Mouse (Mus musculus): ENCODE data around the gene Fam243. TPM values are rescaled to one million over a fixed set of nuclear protein-coding genes. Genes with fewer than 3 reads are reported as not detected.

Fam243 gene
- polyA plus RNA-seq (2011; ENCODE audit: insufficient read depth, insufficient read length, low replicate concordance, missing spikeins): not detected in 2 replicates

GRCm38 (mm10) chr16:92321341-92321740, at the start of gene Fam243:
TSS of gene Fam243 (minus strand) at chr16:92321441.
- TF ChIP-seq POLR2A (IDR thresholded peaks at IDR 0.05; ENCODE audit: borderline replicate concordance, control insufficient read depth, low read depth, low read length) (no peak), CTCF (IDR thresholded peaks at IDR 0.05; ENCODE audit: control insufficient read depth, insufficient read depth, low read length) (no peak)

GRCm38 (mm10) chr16:92369260-92369659, 48.0 kb upstream of the Fam243 start:
- WGBS: 50% methylated on average over 2 of the region's 2 CpGs
- TF ChIP-seq POLR2A (IDR thresholded peaks at IDR 0.05; ENCODE audit: borderline replicate concordance, control insufficient read depth, low read depth, low read length): no peak
- no peak for TF ChIP-seq CTCF (IDR thresholded peaks at IDR 0.05; ENCODE audit: control insufficient read depth, insufficient read depth, low read length)
- no peaks in the 10 kb centered on the region for H3K4me1 ChIP-seq (ENCODE audit: control insufficient read depth, insufficient read depth, low read length)

More at GRCm38 (mm10) chr16:92321341-92321740, at the start of gene Fam243:
- Histone ChIP-seq H3K4me3 (replicated peaks; ENCODE audit: control insufficient read depth, low read depth, low read length) (no peak within 1 kb of the TSS), H3K27ac (ENCODE audit: control insufficient read depth, insufficient read depth, low read depth, low read length, poor library complexity) (no peak within 1 kb of the TSS), H3K4me1 (ENCODE audit: control insufficient read depth, insufficient read depth, low read length) (no peaks in the 10 kb centered on the region)
- WGBS: 82% methylated on average over 8 of the region's 8 CpGs

GRCm38 (mm10) chr16:92365477-92365876, 44.2 kb upstream of the Fam243 start:
- no peaks in the 10 kb centered on the region for H3K4me1 ChIP-seq (ENCODE audit: control insufficient read depth, insufficient read depth, low read length)
- no peak overlapping the region for H3K27ac ChIP-seq (ENCODE audit: control insufficient read depth, insufficient read depth, low read depth, low read length, poor library complexity)
- no peak for TF ChIP-seq POLR2A (IDR thresholded peaks at IDR 0.05; ENCODE audit: borderline replicate concordance, control insufficient read depth, low read depth, low read length)
- no peak for TF ChIP-seq CTCF (IDR thresholded peaks at IDR 0.05; ENCODE audit: control insufficient read depth, insufficient read depth, low read length)
- H3K4me3 ChIP-seq (replicated peaks; ENCODE audit: control insufficient read depth, low read depth, low read length): no peak overlapping the region
- WGBS: 81% methylated on average over 7 of the region's 7 CpGs

More at GRCm38 (mm10) chr16:92369260-92369659, 48.0 kb upstream of the Fam243 start:
- no peak overlapping the region for H3K27ac ChIP-seq (ENCODE audit: control insufficient read depth, insufficient read depth, low read depth, low read length, poor library complexity)
- H3K4me3 ChIP-seq (replicated peaks; ENCODE audit: control insufficient read depth, low read depth, low read length): no peak overlapping the region

GRCm38 (mm10) chr16:92360711-92361110, 39.5 kb upstream of the Fam243 start:
- Histone ChIP-seq H3K4me1 (ENCODE audit: control insufficient read depth, insufficient read depth, low read length) (no peaks in the 10 kb centered on the region; the same call in 1 of the 2 replicates), H3K27ac (ENCODE audit: control insufficient read depth, insufficient read depth, low read depth, low read length, poor library complexity) (no peak overlapping the region), H3K4me3 (replicated peaks; ENCODE audit: control insufficient read depth, low read depth, low read length) (no peak overlapping the region)
- no peak for TF ChIP-seq POLR2A (IDR thresholded peaks at IDR 0.05; ENCODE audit: borderline replicate concordance, control insufficient read depth, low read depth, low read length)
- TF ChIP-seq CTCF (IDR thresholded peaks at IDR 0.05; ENCODE audit: control insufficient read depth, insufficient read depth, low read length): no peak
- 83% methylated on average over 7 of the region's 7 CpGs for WGBS

GRCm38 (mm10) chr16:92359229-92359628, 38.0 kb upstream of the Fam243 start, which contains the start of gene Kcne1:
TSS of gene Kcne1 (minus strand) at chr16:92359468.
- H3K4me1 ChIP-seq (ENCODE audit: control insufficient read depth, insufficient read depth, low read length): no peaks in the 10 kb centered on the region; the same call in 1 of the 2 replicates
- TF ChIP-seq POLR2A (IDR thresholded peaks at IDR 0.05; ENCODE audit: borderline replicate concordance, control insufficient read depth, low read depth, low read length): no peak
- no peak for TF ChIP-seq CTCF (IDR thresholded peaks at IDR 0.05; ENCODE audit: control insufficient read depth, insufficient read depth, low read length)
- no peak within 1 kb of the TSS for H3K27ac ChIP-seq (ENCODE audit: control insufficient read depth, insufficient read depth, low read depth, low read length, poor library complexity)
- H3K4me3 ChIP-seq (replicated peaks; ENCODE audit: control insufficient read depth, low read depth, low read length): no peak within 1 kb of the TSS
- 68% methylated on average over 9 of the region's 9 CpGs for WGBS

GRCm38 (mm10) chr16:92358734-92359133, 37.5 kb upstream of the Fam243 start:
- no peaks in the 10 kb centered on the region; the same call in 1 of the 2 replicates for H3K4me1 ChIP-seq (ENCODE audit: control insufficient read depth, insufficient read depth, low read length)

GRCm38 (mm10) chr16:92357566-92357965, 36.3 kb upstream of the Fam243 start:
- Histone ChIP-seq H3K4me3 (replicated peaks; ENCODE audit: control insufficient read depth, low read depth, low read length) (no peak overlapping the region), H3K27ac (ENCODE audit: control insufficient read depth, insufficient read depth, low read depth, low read length, poor library complexity) (no peak overlapping the region), H3K4me1 (ENCODE audit: control insufficient read depth, insufficient read depth, low read length) (no peaks in the 10 kb centered on the region; the same call in 1 of the 2 replicates)
- TF ChIP-seq POLR2A (IDR thresholded peaks at IDR 0.05; ENCODE audit: borderline replicate concordance, control insufficient read depth, low read depth, low read length) (no peak), CTCF (IDR thresholded peaks at IDR 0.05; ENCODE audit: control insufficient read depth, insufficient read depth, low read length) (no peak)
- WGBS: 65% methylated on average over 10 of the region's 10 CpGs

More at GRCm38 (mm10) chr16:92358734-92359133, 37.5 kb upstream of the Fam243 start:
- 52% methylated on average over 9 of the region's 9 CpGs for WGBS
- H3K27ac ChIP-seq (ENCODE audit: control insufficient read depth, insufficient read depth, low read depth, low read length, poor library complexity): no peak overlapping the region
- no peak overlapping the region for H3K4me3 ChIP-seq (replicated peaks; ENCODE audit: control insufficient read depth, low read depth, low read length)
- TF ChIP-seq POLR2A (IDR thresholded peaks at IDR 0.05; ENCODE audit: borderline replicate concordance, control insufficient read depth, low read depth, low read length) (no peak), CTCF (IDR thresholded peaks at IDR 0.05; ENCODE audit: control insufficient read depth, insufficient read depth, low read length) (no peak)

- H3K4me1 ChIP-seq (ENCODE audit: control insufficient read depth, insufficient read depth, low read length): no peaks in the 10 kb centered on the region; the same call in 1 of the 2 replicates
- no peak overlapping the region for H3K4me3 ChIP-seq (replicated peaks; ENCODE audit: control insufficient read depth, low read depth, low read length)
- no peak overlapping the region for H3K27ac ChIP-seq (ENCODE audit: control insufficient read depth, insufficient read depth, low read depth, low read length, poor library complexity)
- no peak for TF ChIP-seq POLR2A (IDR thresholded peaks at IDR 0.05; ENCODE audit: borderline replicate concordance, control insufficient read depth, low read depth, low read length)
- TF ChIP-seq CTCF (IDR thresholded peaks at IDR 0.05; ENCODE audit: control insufficient read depth, insufficient read depth, low read length): no peak
- WGBS: 85% methylated on average over 9 of the region's 9 CpGs
Observed at GRCm38 (mm10) chr16:92357023-92357422, 35.8 kb upstream of the Fam243 start.
